Mouse (Mus musculus): ENCODE measurements around the gene Ambra1.
A peak's percentile ranks its signal among the peaks of the same experiment; 100 is the strongest.

The Ambra1 gene

DNA sequence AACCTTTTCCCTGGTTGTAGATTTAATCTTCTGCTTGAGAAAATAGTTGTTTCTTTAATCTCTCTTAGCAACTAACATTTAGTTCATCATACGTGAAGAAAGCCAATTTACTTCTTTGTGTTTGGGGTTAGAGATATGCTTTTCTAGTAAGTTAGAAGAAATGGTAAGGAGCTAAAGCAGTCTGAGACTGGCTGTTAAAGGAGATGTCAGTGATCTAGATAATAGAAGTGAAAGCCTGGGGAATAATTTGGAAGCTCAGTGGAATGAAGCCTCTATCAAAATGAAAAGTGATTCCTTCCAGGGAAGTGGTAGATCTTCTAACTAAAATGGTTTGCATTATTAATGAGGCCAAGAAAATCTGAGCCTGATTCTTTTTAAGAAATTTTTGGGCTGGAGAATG is 141.3 kb downstream of the Ambra1 start:
- DNase-seq (ENCODE audit: low spot score): no peak

DNA sequence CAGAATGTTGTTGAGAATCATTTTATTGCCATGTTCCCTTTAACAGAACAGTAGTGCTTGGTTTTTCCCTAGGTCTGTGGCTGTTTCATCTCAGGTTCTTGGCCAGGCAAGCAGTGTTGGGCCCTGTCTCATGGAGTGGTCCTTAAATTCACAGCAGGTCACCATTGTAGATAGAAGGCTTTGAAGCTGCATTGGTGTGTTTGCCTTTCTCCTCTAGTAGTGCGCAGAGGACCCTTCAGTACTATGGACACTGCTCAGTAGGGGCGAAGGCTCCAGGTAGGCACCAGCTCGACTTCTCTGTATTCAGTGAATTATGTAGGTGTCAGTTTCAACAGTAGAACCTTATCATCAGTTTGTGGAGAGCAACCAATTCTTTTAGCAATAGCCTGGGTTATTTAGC is 142.7 kb downstream of the Ambra1 start:
- DNase-seq (ENCODE audit: low spot score): no peak

GRCm38 (mm10) chr2:91876000-91876805 is 146.3 kb downstream of the Ambra1 start:
- no peak for DNase-seq (ENCODE audit: low spot score)

GRCm38 (mm10) chr2:91876806-91877140 is 146.8 kb downstream of the Ambra1 start:
- no peak for DNase-seq (ENCODE audit: low spot score)

DNA sequence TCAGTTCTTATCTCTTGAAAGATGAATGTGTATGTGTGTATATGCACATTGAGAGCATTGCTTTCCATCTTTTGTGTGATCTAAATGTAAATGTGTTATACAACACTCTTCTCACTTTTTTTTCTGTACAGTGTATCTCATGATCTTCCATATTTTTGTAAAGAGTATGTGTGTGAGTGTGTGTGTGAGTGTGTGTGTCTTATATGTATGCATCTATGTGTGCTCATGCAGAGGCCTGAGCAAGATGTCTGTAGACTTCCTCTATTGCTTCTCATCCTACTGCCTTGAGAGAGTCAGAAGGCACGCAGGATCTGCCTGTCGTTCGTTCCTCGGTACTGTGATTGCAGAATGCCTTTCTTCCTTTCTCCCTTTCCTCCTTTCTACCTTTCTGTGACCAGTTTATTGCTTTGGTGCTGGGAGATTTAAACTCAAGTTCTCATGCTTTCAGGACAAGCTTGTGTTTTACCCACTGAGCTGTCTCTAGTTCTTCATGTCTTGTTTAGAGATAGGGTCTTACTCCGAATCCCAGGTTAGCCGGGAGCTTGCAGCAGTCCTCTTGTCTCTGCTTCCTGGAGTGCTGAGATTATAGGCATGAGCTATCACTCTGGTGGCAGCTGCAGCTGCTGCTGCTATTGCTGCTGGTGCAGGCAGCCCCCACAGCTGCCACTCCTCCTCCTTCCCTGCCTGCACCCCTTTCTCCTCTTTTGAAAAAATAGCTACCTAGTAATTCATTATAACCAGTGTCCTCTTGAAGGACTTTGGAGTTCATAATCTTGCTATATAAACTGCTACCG is 148.7 kb downstream of the Ambra1 start:
- no peak for DNase-seq (ENCODE audit: low spot score)

- no peak for DNase-seq (ENCODE audit: low spot score)
Measured at GRCm38 (mm10) chr2:91883961-91884360, 154.0 kb downstream of the Ambra1 start.

DNA sequence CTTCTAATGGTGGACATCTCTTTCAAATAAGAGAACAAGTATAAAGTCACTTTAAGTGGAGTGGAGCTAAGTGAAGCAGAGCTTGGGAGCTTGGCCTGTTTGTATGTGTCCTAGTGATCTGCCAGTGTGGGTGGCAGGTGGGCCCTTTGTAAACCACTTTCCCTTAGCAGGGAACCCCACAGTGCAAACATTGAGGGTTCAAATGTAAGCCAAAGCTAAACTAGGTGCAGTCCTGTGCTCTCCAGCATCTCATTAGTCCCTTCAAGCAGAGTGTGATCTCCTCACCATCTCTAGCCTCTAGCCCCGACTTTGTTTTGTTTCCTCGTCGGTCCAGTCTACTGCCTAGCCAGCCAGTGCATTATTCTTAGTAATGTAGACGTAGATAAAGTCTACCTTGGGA is 154.7 kb downstream of the Ambra1 start:
- no peak for DNase-seq (ENCODE audit: low spot score)

GRCm38 (mm10) chr2:91894716-91895115 is 164.8 kb downstream of the Ambra1 start:
- DNase-seq (ENCODE audit: low spot score): no peak

- DNase-seq (ENCODE audit: low spot score): no peak
Measured at GRCm38 (mm10) chr2:91895401-91895800, 165.5 kb downstream of the Ambra1 start.

DNA sequence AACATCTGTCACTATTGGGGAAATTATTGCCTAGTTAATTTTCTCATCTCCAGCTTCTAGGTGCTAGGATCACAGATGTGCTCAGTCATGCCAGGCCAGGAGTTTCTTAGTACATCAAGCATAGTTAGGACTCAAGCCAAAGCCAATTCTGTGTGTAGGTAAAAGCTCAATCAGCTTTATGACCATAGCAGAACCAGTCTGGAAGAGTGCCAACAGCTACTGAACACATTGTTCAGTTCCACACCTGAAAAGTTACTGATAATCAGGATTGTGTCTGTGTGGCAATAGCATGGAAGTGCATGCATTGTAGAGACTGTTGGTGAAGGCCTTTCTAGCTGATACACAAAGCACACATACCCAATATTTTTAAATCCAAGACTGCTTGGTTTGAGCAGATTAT is 168.0 kb downstream of the Ambra1 start:
- no peak for DNase-seq (ENCODE audit: low spot score)

GRCm38 (mm10) chr2:91899141-91899540 is 169.2 kb downstream of the Ambra1 start:
- no peak for DNase-seq (ENCODE audit: low spot score)

GRCm38 (mm10) chr2:91900431-91900830 is 170.5 kb downstream of the Ambra1 start:
- no peak for DNase-seq (ENCODE audit: low spot score)

- no peak for DNase-seq (ENCODE audit: low spot score)
Measured at GRCm38 (mm10) chr2:91902336-91902735, 172.4 kb downstream of the Ambra1 start.

DNA sequence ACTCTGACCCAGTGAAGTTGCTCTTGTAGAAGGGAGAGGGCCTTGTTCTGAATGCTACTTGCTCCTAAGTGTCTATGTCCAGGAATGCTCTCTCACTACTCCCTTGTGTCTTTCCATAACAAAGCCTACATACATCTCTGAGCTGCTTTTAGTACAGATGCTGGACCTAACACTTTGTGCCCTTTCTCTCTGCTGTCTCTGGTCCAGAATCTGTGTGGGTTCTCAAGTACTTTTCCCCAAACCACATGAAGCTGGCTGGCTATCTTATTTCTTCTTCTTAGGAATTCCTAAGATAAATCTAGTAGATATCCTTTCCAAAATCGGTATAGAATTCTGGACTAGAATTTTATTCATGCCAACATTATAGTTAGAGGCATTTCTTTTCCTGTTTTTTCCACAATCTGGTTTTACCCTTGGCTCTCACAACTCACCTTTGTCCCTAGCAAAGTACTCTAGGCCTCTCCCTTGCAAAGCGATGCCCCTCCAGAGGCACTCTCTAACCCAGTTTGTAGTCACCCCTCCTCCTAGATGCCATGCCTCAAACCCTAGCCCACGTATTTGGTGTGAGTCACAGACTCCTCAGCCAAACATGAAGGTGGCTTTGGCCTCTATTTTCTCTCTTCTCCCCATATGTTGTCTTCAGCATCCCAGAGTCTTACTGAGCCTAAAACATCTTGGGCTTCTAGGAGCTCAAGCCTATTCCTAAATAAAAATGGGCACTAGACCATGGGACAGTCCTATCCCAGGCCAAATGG is 173.4 kb downstream of the Ambra1 start:
- DNase-seq (ENCODE audit: low spot score): no peak

GRCm38 (mm10) chr2:91904618-91905307 is 174.8 kb downstream of the Ambra1 start:
- no peak for DNase-seq (ENCODE audit: low spot score)

DNA sequence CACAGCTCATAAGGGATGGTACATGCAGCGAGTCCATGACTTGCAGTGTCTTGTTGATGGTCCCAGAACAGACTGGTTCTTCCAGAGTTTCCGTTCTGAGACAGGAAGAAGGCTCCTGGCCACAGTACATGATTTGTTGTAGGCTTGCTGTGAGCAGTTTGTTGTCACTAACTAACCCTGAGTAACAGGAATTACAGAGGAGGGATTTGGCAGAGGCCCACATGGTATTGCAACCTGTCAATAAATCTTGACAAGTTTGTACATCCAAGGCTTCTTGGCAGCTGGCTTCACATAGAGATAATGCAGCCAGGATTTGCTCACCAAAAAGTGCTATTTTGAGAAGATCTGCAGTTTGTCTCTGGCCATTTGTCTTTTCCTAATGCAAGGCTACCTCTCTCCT is 176.2 kb downstream of the Ambra1 start:
- DNase-seq (ENCODE audit: low spot score): no peak

- DNase-seq (ENCODE audit: low spot score): no peak
Measured at GRCm38 (mm10) chr2:91912616-91913015, 182.7 kb downstream of the Ambra1 start.

GRCm38 (mm10) chr2:91913328-91914110 is 183.6 kb downstream of the Ambra1 start:
- DNase-seq (ENCODE audit: low spot score): peak; percentile 60

DNA sequence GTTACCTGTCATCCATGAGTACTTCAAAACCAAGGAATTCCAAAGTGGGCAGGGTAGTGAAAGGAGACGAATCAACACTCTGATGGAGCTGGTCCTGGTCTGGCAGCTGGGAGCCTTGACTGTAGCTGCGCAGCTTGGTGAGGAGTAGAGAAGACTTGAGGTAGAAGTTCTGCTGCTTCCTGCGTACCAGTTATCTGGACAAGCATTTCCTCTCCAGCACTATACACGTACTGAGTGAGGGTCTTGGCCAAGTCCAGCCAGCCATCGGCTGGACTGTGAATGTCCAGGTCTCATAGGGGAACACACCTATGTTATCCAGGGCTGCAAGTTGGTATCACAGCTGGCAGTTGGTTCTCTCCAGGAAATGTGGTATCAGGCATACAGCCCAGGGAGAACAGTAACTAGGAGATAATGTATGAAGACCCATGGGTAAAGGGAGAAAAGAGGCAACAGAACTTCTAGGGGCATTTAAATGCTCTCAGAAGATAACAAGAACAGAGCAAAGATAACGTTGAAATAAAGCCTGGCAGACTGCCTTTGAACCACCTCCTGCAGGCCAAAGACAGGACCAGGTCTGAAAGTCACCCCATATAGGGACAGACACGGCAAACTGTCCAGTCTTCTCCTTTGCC is 186.5 kb downstream of the Ambra1 start:
- no peak for DNase-seq (ENCODE audit: low spot score)

DNA sequence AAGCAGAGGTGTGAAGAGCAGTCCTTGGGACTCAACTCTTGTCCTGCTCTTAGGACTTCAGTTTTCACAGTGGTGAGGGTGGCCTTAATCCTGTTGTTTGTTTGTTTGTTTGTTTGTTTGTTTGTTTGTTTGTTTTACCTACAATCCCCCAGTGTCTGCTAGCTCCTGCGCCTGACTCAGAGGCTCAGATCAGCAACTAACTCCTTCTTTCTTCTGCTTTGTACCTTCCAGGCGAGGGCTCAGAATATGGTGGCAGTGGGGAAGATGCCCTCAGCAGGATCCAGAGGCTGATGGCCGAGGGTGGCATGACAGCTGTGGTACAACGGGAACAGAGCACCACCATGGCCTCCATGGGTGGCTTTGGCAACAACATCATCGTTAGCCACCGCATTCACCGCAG is 187.2 kb downstream of the Ambra1 start:
- no peak for DNase-seq (ENCODE audit: low spot score)

DNA sequence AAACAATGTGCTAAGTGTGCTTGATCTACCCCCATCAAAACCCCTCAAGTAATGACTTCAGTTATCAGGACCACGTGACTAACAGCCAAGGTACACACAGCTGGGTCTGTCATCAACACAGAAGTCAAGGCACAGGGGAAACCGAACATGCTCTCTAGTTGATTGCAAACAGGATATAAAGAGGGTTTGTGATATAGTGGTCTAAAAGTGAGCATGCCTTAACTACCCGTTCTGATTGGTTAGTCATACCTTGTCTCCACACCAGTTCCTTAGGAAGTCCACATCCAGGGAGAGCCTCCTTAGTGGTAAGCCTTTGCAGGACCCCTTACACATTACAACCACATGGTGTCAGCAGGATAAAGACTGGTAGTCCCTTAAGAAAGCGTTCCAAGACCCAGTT is 190.2 kb downstream of the Ambra1 start:
- no peak for DNase-seq (ENCODE audit: low spot score)
